Mouse (Mus musculus) midbrain, embryonic 15.5 days (tissue): ENCODE measurements at regions not wholly inside any gene's neighbourhood (a gene's known extent, or its start where the extent isn't known, plus 50 kb on each side); places are given as distances from the start of the nearest gene placed in this dataset.

Experiments
- ATAC-seq: fragments of 200-750 bp; cut with Nextera tagmentation; replicated peaks from 2 replicates; pipeline ENCODE4 v1.8.0; 2017; ENCODE audit warnings: moderate TSS enrichment
- H3K27ac ChIP-seq: fragments of 300-500 bp; sonication (generic); 2 replicates; pipeline ENCODE4 v1.5.1; 2015; ENCODE audit warnings: mild to moderate bottlenecking, inconsistent platforms
- H3K27me3 ChIP-seq: fragments of 300-500 bp; sonication (generic); replicated peaks from 2 replicates; pipeline ENCODE4 v1.6.1; 2015; ENCODE audit warnings: inconsistent platforms
- H3K36me3 ChIP-seq: fragments of 300-500 bp; sonication (generic); replicated peaks from 2 replicates; pipeline ENCODE4 v1.6.1; 2015; ENCODE audit warnings: inconsistent platforms
- H3K4me1 ChIP-seq: fragments of 300-500 bp; sonication (generic); 2 replicates; pipeline ENCODE4 v1.6.1; 2015; ENCODE audit warnings: inconsistent platforms
- H3K4me2 ChIP-seq: fragments of 300-500 bp; sonication (generic); 2 replicates; pipeline ENCODE4 v1.6.1; 2015; ENCODE audit warnings: inconsistent platforms, mild to moderate bottlenecking, moderate library complexity
- H3K4me3 ChIP-seq: fragments of 300-500 bp; sonication (generic); 2 replicates; pipeline ENCODE4 v1.5.1; 2015; ENCODE audit warnings: mild to moderate bottlenecking, inconsistent platforms
- H3K9ac ChIP-seq: fragments of 300-500 bp; sonication (generic); 2 replicates; pipeline ENCODE4 v1.6.1; 2015; ENCODE audit warnings: mild to moderate bottlenecking, inconsistent platforms
- H3K9me3 ChIP-seq: fragments of 300-500 bp; sonication (generic); 2 replicates; pipeline ENCODE4 v1.6.1; 2016; ENCODE audit warnings: inconsistent platforms
- WGBS: fragments of 180-500 bp; shearing (Covaris S2); methylation state at CpG from one replicate; pipeline ENCODE4 v1.1.7; 2015; ENCODE audit warnings: mixed read lengths; 5-methylcytosine and 5-hydroxymethylcytosine counted together

DNA sequence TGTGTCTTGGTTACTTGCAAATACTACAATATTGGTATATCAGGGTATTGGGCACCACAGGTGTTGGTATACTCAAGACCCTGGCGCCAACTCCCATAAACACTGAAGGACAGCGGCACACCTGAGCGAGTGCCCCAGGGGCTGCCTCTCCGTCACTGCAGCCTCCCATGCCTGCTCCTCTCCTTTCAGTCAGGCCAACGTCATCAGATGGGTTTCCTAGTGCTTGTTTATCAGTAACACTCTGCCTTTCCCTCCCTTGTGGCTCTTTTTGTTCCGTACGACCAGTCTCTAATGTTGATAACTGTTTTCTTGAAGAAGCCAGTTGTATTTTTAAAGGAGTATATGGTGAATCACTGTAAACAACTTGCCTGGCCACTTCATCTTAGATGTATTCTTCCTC, 129.4 kb downstream of the Pdgfra start:
- Histone ChIP-seq H3K9ac (no peak overlapping the region), H3K4me1 (peaks cover 5% of the 10 kb centered on the region; the same call in 1 of the 2 replicates), H3K27ac (no peak overlapping the region), H3K27me3 (no peaks in the 10 kb centered on the region), H3K9me3 (no peaks in the 10 kb centered on the region), H3K36me3 (no peaks in the 10 kb centered on the region), H3K4me2 (no peak overlapping the region), H3K4me3 (no peak overlapping the region)
- 89% methylated on average over 7 of the region's 7 CpGs for WGBS
- no peak for ATAC-seq

DNA sequence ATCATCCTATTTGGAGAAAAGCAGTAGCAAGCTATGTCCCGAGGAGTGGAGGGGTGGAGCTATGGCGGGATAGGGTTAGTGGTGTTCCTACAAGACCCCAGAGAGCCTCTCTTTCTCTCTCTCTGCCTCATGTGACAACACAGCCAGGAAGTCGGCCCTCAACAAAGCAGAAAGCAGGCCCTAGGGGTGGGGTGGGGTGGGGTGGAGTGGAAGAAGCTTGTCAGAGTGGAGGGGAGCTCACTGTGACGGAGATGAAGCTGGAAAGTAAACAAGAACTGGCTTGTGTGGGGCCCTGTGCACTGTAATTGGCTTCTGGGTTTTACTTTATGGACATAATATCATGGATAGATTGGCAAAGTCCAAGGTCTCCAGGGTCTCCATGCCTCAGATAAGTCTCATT, 130.5 kb downstream of the Pdgfra start:
- 73% methylated on average over 4 of the region's 4 CpGs for WGBS

DNA sequence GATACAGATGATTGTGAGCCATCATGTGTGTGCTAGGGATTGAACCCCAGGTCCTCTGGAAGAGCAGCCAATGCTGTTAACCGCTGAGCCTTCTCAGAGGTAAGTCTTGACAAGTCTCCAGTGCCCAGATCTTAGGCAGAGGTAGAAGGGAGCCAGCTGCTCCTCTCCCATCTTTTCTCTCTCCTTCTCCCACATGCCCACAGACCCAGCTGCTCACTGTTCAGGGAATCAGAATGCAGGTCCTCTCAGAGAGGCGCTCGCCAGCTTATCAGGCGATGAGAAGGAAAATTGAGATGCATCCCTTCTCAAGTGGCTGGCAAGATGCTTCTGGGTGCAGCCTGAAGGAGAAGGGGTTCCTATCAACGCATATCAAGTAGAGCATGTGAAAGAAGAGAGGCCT, 131.7 kb downstream of the Pdgfra start:
- no peak for ATAC-seq
- Histone ChIP-seq H3K36me3 (no peaks in the 10 kb centered on the region), H3K4me2 (no peak overlapping the region), H3K9me3 (no peaks in the 10 kb centered on the region), H3K27ac (no peak overlapping the region), H3K4me3 (no peak overlapping the region), H3K4me1 (peaks cover 5% of the 10 kb centered on the region; the same call in 1 of the 2 replicates), H3K9ac (no peak overlapping the region), H3K27me3 (no peaks in the 10 kb centered on the region)
- WGBS: 83% methylated on average over 5 of the region's 5 CpGs

More for the DNA sequence above, 130.5 kb downstream of the Pdgfra start:
- Histone ChIP-seq H3K4me1 (peaks cover 5% of the 10 kb centered on the region; the same call in 1 of the 2 replicates), H3K4me3 (no peak overlapping the region), H3K9ac (no peak overlapping the region), H3K4me2 (no peak overlapping the region), H3K27me3 (no peaks in the 10 kb centered on the region), H3K27ac (no peak overlapping the region), H3K36me3 (no peaks in the 10 kb centered on the region), H3K9me3 (no peaks in the 10 kb centered on the region)
- ATAC-seq: no peak

DNA sequence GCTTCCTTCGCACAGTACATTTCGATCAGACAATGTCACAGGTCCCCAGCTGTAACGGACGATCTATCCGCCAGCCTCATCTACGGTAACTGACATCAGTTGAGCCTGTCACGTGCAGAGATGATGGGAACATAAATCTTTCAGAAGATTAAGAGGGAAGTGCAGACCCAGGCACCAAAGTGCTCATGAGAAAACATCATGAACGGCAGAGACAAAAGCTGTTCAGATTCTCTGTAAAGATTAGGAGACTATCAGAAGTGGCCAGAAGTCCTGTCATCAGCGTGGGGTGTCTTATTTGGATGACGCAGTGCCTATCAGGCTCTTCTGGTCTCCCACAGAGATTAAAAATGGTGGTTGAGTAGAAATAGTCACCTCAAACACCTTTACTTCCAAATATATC, 133.9 kb downstream of the Pdgfra start:
- no peaks in the 10 kb centered on the region for H3K27me3 ChIP-seq
- H3K27ac ChIP-seq: no peak overlapping the region
- no peaks in the 10 kb centered on the region for H3K9me3 ChIP-seq
- peaks cover 5% of the 10 kb centered on the region; the same call in 1 of the 2 replicates for H3K4me1 ChIP-seq
- no peak overlapping the region for H3K9ac ChIP-seq
- H3K36me3 ChIP-seq: no peaks in the 10 kb centered on the region
- ATAC-seq: no peak
- 64% methylated on average over 10 of the region's 10 CpGs for WGBS
- H3K4me3 ChIP-seq: no peak overlapping the region
- no peak overlapping the region for H3K4me2 ChIP-seq

DNA sequence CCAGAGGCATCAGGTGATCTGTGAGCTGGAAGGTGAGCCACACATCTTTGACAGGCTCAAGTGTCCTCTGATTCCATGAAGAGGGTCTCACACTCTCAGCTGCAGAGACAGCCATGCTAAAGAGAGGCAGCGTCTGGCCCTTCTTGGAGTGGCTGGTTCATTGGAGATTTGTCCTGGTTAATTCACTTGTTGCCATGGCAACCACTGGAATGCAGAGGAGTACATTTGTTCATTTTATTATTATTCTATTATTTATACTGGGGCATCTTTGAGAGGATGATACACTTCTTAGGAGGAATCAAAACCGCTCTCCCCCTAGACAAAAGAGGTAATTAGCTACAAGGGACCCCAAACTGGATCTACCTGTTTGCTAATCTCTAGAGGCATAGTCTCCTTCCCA, 143.6 kb downstream of the Pdgfra start:
- H3K9ac ChIP-seq: no peak overlapping the region
- WGBS: 42% methylated on average over 2 of the region's 2 CpGs
- H3K4me2 ChIP-seq: no peak overlapping the region
- no peaks in the 10 kb centered on the region for H3K36me3 ChIP-seq
- no peaks in the 10 kb centered on the region for H3K9me3 ChIP-seq
- H3K4me1 ChIP-seq: peaks cover 7% of the 10 kb centered on the region; the same call in 1 of the 2 replicates
- no peaks in the 10 kb centered on the region for H3K27me3 ChIP-seq
- no peak overlapping the region; the same call in 1 of the 2 replicates for H3K27ac ChIP-seq
- ATAC-seq: peak; percentile 67
- no peak overlapping the region for H3K4me3 ChIP-seq

DNA sequence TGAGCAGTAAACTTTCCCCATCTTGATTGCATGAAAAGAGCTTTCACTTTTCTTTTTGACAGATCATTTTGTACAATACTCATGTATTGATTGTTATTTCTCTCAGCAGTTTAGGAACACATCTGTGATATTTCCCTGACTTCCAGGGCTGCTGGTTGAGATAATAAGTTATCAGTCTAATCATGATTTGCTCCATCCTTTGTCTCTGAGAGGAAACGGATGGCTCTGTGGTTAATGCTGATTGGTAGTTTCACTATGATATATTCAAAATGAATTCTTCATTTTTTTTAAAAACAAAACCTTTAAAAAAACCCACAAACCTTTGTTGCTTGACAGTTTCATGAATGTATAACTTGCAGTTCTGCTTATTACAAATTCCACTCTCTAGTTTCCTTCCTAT, 160.8 kb downstream of the Pdgfra start:
- Histone ChIP-seq H3K4me3 (no peak overlapping the region), H3K9ac (no peak overlapping the region), H3K9me3 (no peaks in the 10 kb centered on the region), H3K27me3 (no peaks in the 10 kb centered on the region), H3K4me2 (no peak overlapping the region), H3K36me3 (no peaks in the 10 kb centered on the region), H3K27ac (no peak overlapping the region), H3K4me1 (no peaks in the 10 kb centered on the region)
- ATAC-seq: no peak
- WGBS: 75% methylated on average over 1 of the region's 1 CpGs

DNA sequence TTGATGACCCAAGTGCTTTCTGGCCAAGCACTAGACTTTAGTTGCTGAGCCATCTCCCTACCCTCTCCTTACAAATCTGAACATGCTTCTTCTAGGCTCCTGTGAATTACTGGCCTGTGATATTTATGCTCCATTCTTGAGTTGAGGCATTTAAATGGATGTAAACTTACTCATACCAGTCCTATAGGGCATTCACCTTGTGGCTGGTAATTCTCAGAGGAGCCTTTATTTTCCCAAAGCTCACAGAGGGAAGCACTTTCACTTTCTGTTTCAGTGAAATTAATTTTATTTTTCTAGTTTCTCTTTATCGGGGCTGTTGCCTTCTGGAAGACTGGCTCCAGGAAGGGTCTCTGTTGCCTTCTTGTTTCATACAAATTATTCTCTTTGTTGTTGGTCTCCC, 163.9 kb downstream of the Pdgfra start:
- Histone ChIP-seq H3K9me3 (no peaks in the 10 kb centered on the region), H3K4me1 (no peaks in the 10 kb centered on the region), H3K9ac (no peak overlapping the region), H3K27ac (no peak overlapping the region), H3K4me3 (no peak overlapping the region), H3K36me3 (no peaks in the 10 kb centered on the region), H3K27me3 (no peaks in the 10 kb centered on the region), H3K4me2 (no peak overlapping the region)
- no peak for ATAC-seq
- WGBS: 73% methylated on average over 1 of the region's 1 CpGs

DNA sequence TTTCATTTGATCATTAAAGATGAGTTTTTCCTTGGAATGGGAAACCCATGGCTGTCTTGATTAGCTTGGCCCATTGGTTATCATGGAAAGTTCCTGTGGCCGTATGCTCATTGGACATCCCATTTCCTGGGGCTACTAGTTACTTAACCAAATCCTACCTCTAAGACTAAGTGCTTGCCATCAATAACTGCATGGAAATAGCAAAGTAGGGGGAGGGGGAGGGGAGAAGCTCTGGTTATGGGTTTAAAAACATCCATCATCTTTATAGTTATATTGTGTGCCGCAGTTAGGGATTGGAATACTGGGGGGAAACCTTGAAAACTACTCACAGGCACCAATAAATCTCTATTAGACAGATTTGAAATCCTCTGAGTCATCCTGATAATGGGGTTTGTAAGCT, 168.4 kb downstream of the Pdgfra start:
- no peaks in the 10 kb centered on the region for H3K36me3 ChIP-seq
- no peaks in the 10 kb centered on the region for H3K9me3 ChIP-seq
- no peak overlapping the region for H3K9ac ChIP-seq
- no peak overlapping the region for H3K4me2 ChIP-seq
- H3K27ac ChIP-seq: no peak overlapping the region
- 93% methylated on average over 2 of the region's 2 CpGs for WGBS
- H3K4me1 ChIP-seq: no peaks in the 10 kb centered on the region
- H3K27me3 ChIP-seq: no peaks in the 10 kb centered on the region
- ATAC-seq: no peak
- H3K4me3 ChIP-seq: no peak overlapping the region

DNA sequence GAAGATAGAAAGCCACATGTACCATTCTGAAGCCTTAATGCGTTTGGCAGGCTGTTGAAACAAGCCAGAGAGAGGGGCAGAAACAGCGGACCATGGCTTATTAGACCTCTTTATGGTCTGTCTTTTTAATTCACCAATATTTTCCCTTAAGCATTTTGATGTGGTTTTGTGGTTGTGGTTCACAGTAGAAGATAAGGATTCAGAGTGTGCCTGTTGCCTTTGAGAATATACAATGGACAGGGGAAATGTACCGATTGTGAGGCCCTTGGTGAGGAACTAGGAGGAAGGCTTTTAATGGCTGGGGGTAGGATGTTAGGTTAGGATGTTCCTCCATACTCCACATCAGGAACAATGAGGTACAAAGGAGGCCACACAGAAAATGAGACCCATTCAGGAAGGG, 182.0 kb downstream of the Pdgfra start:
- no peak for ATAC-seq
- H3K36me3 ChIP-seq: no peaks in the 10 kb centered on the region
- no peak overlapping the region for H3K9ac ChIP-seq
- no peaks in the 10 kb centered on the region for H3K9me3 ChIP-seq
- H3K4me3 ChIP-seq: no peak overlapping the region
- no peaks in the 10 kb centered on the region for H3K4me1 ChIP-seq
- H3K27ac ChIP-seq: no peak overlapping the region
- 91% methylated on average over 3 of the region's 3 CpGs for WGBS
- no peak overlapping the region for H3K4me2 ChIP-seq
- no peaks in the 10 kb centered on the region for H3K27me3 ChIP-seq

DNA sequence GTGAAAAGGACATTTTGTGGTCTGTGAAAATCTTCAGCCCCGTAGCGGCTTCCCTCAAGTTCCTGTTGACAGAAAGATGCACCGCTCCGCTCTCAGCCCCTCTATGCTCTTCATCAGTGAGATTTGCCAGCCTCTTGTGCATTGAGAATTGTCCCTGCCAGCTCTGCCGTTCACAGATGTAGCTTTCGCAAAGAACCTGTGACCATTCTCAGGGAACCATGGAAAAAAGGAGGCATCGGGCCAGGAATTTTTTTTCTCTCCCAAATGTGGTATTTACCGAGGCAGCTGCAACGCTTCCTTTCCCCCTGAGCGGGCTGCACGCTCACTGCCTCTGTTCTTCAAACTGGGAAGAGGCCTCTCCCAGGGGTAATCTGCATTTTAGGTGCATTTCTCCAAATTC, 184.4 kb downstream of the Pdgfra start:
- Histone ChIP-seq H3K4me2 (no peak overlapping the region), H3K4me3 (no peak overlapping the region), H3K27ac (no peak overlapping the region), H3K9ac (no peak overlapping the region), H3K4me1 (no peaks in the 10 kb centered on the region), H3K9me3 (no peaks in the 10 kb centered on the region), H3K36me3 (no peaks in the 10 kb centered on the region), H3K27me3 (no peaks in the 10 kb centered on the region)
- ATAC-seq: no peak
- WGBS: 51% methylated on average over 11 of the region's 11 CpGs

DNA sequence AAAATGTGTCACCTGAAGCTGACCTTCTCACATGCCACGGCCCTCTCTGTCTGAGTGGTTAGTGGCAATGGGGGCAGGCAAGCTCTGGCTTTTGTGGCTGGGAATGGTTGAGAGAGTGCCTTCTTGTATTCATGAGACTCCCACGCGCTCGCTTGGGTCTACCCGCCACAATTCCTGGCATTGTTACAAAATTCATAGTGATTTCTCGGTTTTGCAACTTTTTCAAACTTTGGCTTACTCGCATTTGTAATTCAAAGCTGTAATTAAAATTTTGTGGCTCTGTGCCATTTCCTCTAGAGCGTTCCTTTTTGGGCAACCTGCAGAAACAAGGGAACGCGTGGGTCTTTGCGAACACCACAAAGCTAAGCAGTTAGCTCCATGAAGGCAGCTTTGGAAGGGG, 186.3 kb downstream of the Pdgfra start:
- Histone ChIP-seq H3K27me3 (0 out of 2 replicates have a peak, but pooled peaks cover 4% of the 10 kb centered on the region), H3K4me3 (no peak overlapping the region), H3K9me3 (no peaks in the 10 kb centered on the region), H3K27ac (no peak overlapping the region), H3K4me2 (no peak overlapping the region), H3K4me1 (no peaks in the 10 kb centered on the region), H3K9ac (no peak overlapping the region), H3K36me3 (no peaks in the 10 kb centered on the region)
- 83% methylated on average over 11 of the region's 11 CpGs for WGBS
- no peak for ATAC-seq

DNA sequence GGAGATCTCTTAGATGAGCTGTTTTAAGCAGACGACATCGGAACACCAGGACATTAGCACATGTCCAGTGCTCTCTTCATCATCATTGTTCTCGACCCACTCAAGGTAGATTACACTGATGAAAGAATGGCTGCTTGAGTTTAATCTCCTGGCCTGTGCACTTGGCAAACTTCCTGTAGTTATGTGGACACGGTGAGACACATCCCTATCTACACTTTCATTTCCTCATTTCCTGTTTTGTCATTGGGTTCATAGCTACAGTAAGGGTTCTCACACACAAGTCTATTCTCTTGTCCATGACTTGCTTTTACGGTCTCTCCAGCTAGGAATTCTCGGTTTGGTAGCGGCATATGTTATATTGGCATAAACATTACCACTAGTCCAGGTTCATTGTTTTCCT, 190.5 kb downstream of the Pdgfra start:
- H3K9me3 ChIP-seq: no peaks in the 10 kb centered on the region
- no peak for ATAC-seq
- no peak overlapping the region for H3K27ac ChIP-seq
- no peaks in the 10 kb centered on the region for H3K36me3 ChIP-seq
- no peak overlapping the region for H3K9ac ChIP-seq
- no peak overlapping the region for H3K4me2 ChIP-seq
- no peak overlapping the region for H3K4me3 ChIP-seq
- H3K27me3 ChIP-seq: 0 out of 2 replicates have a peak, but pooled peaks cover 9% of the 10 kb centered on the region
- H3K4me1 ChIP-seq: peaks cover 7% of the 10 kb centered on the region
- 89% methylated on average over 7 of the region's 7 CpGs for WGBS

DNA sequence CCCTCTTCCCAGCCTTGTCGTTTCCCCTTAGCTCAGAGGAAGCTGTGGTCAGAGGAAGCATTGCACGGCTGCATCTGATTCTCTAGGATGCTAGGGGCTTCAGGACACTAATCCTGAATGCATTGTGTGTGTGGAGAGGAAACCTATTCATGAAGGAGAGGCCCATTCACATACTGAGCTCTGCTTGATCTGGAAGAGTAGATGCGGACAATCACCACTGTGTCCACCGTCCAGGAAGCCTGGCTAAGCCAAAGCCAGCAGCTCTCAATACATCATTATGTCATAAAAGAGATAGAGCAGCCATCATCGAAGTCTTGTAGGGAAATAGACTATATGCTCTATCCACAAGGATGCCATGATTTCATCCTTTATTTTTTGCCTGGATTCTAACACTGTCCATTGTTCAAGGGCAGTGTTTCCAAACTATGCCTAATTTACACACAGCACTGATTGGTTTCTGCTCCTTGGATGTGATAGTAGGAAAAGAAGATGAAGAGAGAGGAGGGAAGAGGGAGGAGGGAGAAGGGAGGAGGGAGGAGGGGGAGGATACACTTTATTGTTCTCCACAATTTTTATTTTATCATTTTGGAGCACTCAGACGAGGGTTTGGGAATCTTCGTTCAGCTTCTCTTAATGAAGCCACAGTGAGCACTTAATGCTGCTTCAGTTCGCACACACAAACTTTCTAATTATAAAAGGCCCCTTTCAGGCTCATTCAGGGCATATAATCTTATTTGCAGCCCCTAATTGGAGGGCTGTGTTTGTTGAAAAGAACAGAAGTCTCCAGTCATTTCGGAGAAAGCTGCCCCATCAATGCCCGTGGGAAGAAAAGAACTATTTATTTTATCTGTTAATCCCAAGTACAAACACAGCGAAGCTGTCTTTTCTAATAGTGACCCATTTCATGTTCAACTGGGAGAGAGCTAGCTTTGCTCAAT, 195.0 kb downstream of the Pdgfra start:
- 8% methylated on average over 11 of the region's 11 CpGs for WGBS
- H3K27me3 ChIP-seq: peaks cover 27% of the 10 kb centered on the region
- peaks cover 7% of the 10 kb centered on the region for H3K4me1 ChIP-seq
- no peak overlapping the region for H3K4me2 ChIP-seq
- no peak overlapping the region for H3K4me3 ChIP-seq
- H3K36me3 ChIP-seq: no peaks in the 10 kb centered on the region
- H3K9me3 ChIP-seq: no peaks in the 10 kb centered on the region
- no peak overlapping the region for H3K27ac ChIP-seq
- H3K9ac ChIP-seq: no peak overlapping the region
- peak; percentile 45; the same call in 1 of the 2 replicates for ATAC-seq
